Mouse (Mus musculus) ES-E14 (cell line): Measurements from ENCODE around the gene Olfr1180. TPM values are rescaled to one million over a fixed set of nuclear protein-coding genes. Genes with fewer than 3 reads are reported as not detected.
"Not testable (repeated sequence)": the region's sequence is repeated elsewhere in the genome, so short reads cannot be mapped to it uniquely, and the experiment has no call there.

Experiments used
- DNase-seq: peaks from one replicate; pipeline ENCODE4 v3.0.0-alpha.2; 2013; ENCODE audit warnings: low read depth, low spot score
- H3K27ac ChIP-seq: 2 replicates; pipeline ENCODE4 v1.5.1; 2012; ENCODE audit warnings: low read depth, mild to moderate bottlenecking, low read length, moderate library complexity, mixed read lengths; ENCODE audit not compliant: poor library complexity, insufficient read depth, severe bottlenecking
- H3K36me3 ChIP-seq: 2 replicates; pipeline ENCODE4 v1.6.1; 2012; ENCODE audit warnings: mild to moderate bottlenecking, low read length, moderate library complexity, mixed read lengths; ENCODE audit not compliant: control insufficient read depth, poor library complexity, insufficient read depth, severe bottlenecking
- H3K4me1 ChIP-seq, 2 experiments: fragments of 150-350 bp in 1 of 2; sonication (generic) in 1 of 2; 2 replicates each; pipeline ENCODE4 v1.6.1; 2012; ENCODE audit warnings: low read length in 2 of 2, mild to moderate bottlenecking in 1 of 2, mixed read lengths in 1 of 2; ENCODE audit not compliant: control insufficient read depth in 2 of 2, insufficient read depth in 2 of 2, poor library complexity in 1 of 2
- H3K4me3 ChIP-seq, 2 experiments: fragments of 150-350 bp in 1 of 2; sonication (generic) in 1 of 2; 2 replicates each; pipeline ENCODE4 v1.5.1; 2012; ENCODE audit warnings: low read length in 2 of 2, low read depth in 1 of 2, mild to moderate bottlenecking in 1 of 2, mixed read lengths in 1 of 2; ENCODE audit not compliant: insufficient read depth in 1 of 2, poor library complexity in 1 of 2, severe bottlenecking in 1 of 2
- H3K9ac ChIP-seq: 2 replicates; pipeline ENCODE4 v1.6.1; 2012; ENCODE audit warnings: low read depth, mild to moderate bottlenecking, low read length, mixed read lengths; ENCODE audit not compliant: poor library complexity, insufficient read depth, severe bottlenecking
- H3K9me3 ChIP-seq: fragments of 150-350 bp; sonication (generic); 2 replicates; pipeline ENCODE4 v1.6.1; 2012; ENCODE audit warnings: low read depth, mild to moderate bottlenecking, low read length; ENCODE audit not compliant: control insufficient read depth, insufficient read depth
- CHD2 ChIP-seq: IDR thresholded peaks from 2 replicates; pipeline ENCODE4 v1.6.1; 2014; ENCODE audit warnings: mild to moderate bottlenecking, low read depth, low read length, inconsistent platforms
- HCFC1 ChIP-seq: IDR thresholded peaks from 2 replicates; pipeline ENCODE4 v1.6.1; 2012; ENCODE audit warnings: low read length, inconsistent platforms, borderline replicate concordance; ENCODE audit not compliant: insufficient read depth
- MAFK ChIP-seq: IDR thresholded peaks from 2 replicates; pipeline ENCODE4 v1.6.1; 2014; ENCODE audit warnings: mild to moderate bottlenecking, low read depth, low read length, inconsistent platforms; ENCODE audit not compliant: insufficient read depth
- ZC3H11A ChIP-seq: IDR thresholded peaks from 2 replicates; pipeline ENCODE4 v1.6.1; 2012; ENCODE audit warnings: low read depth, mild to moderate bottlenecking, inconsistent platforms, low read length, borderline replicate concordance
- ZNF384 ChIP-seq: IDR thresholded peaks from 2 replicates; pipeline ENCODE4 v1.6.1; 2012; ENCODE audit warnings: low read depth, low read length, inconsistent platforms
- in situ Hi-C, 2 experiments: fragments of 600-800 bp; cut with MboI; formaldehyde crosslinking; loops; one replicate each; pipeline ENCODE4 v1.15.1; 2025; ENCODE audit warnings: low sequenced_read_pairs in 2 of 2, inconsistent platforms in 1 of 2; ENCODE audit not compliant: unreplicated experiment in 2 of 2
- total RNA-seq: library from RNA; depleted of rRNA; stranded (reverse); fragments of 300-350 nt; gene quantifications from 2 replicates; pipeline ENCODE4 v1.2.3, GENCODE M21; 2012; rRNA removed

The Olfr1180 gene
- not detected in 2 replicates for total RNA-seq

GRCm38 (mm10) chr2:88419051-88419450, at the start of gene Olfr1180:
TSS of gene Olfr1180 (minus strand) at chr2:88419151.
- Histone ChIP-seq H3K9ac (no peak within 1 kb of the TSS), H3K36me3 (no peaks in the 10 kb centered on the region), H3K9me3 (no peaks in the 10 kb centered on the region), H3K4me3 (no peak within 1 kb of the TSS), H3K27ac (no peak within 1 kb of the TSS), H3K4me1 (no peaks in the 10 kb centered on the region)
- DNase-seq: no peak
- in situ Hi-C loops: no loop called here
- TF ChIP-seq ZNF384: no peak
- TF ChIP-seq CHD2: no peak
- TF ChIP-seq HCFC1: no peak
- no peak for TF ChIP-seq MAFK
- no peak for TF ChIP-seq ZC3H11A

GRCm38 (mm10) chr2:88454567-88454966, 35.6 kb upstream of the Olfr1180 start, which contains the start of gene Olfr1183:
TSS of gene Olfr1183 (plus strand) at chr2:88454867.
- in situ Hi-C loops, H3K9ac ChIP-seq, H3K27ac ChIP-seq, H3K4me1 ChIP-seq, H3K4me3 ChIP-seq, H3K9me3 ChIP-seq, DNase-seq, H3K36me3 ChIP-seq: not testable (repeated sequence)

- no peak for DNase-seq
- in situ Hi-C loops: no loop called here
- no peak within 1 kb of the TSS for H3K4me3 ChIP-seq
- H3K36me3 ChIP-seq: no peaks in the 10 kb centered on the region
- no peak within 1 kb of the TSS for H3K27ac ChIP-seq
- no peaks in the 10 kb centered on the region for H3K9me3 ChIP-seq
- TF ChIP-seq ZC3H11A: no peak
- TF ChIP-seq MAFK: no peak
- no peak for TF ChIP-seq HCFC1
- TF ChIP-seq CHD2: no peak
- TF ChIP-seq ZNF384: no peak
- no peaks in the 10 kb centered on the region for H3K4me1 ChIP-seq
- no peak within 1 kb of the TSS for H3K9ac ChIP-seq
These were observed 30.1 kb upstream of the Olfr1180 start, which contains the start of gene Gm13757 for GRCm38 (mm10) chr2:88449031-88449430. TSS of gene Gm13757 (minus strand) at chr2:88449131.

DNA sequence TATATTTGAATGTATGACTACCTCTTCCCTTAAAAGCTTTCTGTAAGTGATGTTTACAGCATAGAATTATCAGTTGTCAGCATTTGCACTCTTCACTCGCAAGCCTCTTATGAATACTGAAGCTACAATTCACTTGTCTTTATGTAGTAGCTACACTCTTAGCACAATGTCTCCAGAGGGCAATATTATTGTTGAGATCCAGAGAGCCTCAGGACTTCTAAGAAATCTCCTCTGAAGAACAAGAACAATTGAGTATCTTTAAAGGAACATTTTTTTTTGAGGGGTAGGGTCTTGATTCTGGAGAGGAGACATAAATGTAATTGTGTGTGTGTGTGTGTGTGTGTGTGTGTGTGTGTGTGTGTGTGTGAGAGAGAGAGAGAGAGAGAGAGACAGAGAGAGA, 7.1 kb upstream of the Olfr1180 start, which contains the start of gene Olfr1181:
TSS of gene Olfr1181 (minus strand) at position 101 of the 400 bp plus-strand sequence.
- Histone ChIP-seq H3K36me3 (no peaks in the 10 kb centered on the region), H3K4me1 (no peaks in the 10 kb centered on the region), H3K9me3 (no peaks in the 10 kb centered on the region), H3K9ac (no peak within 1 kb of the TSS), H3K27ac (no peak within 1 kb of the TSS), H3K4me3 (no peak within 1 kb of the TSS)
- DNase-seq: no peak
- in situ Hi-C loops: no loop called here
- no peak for TF ChIP-seq ZC3H11A
- TF ChIP-seq ZNF384: no peak
- TF ChIP-seq CHD2: no peak
- TF ChIP-seq MAFK: no peak
- no peak for TF ChIP-seq HCFC1

DNA sequence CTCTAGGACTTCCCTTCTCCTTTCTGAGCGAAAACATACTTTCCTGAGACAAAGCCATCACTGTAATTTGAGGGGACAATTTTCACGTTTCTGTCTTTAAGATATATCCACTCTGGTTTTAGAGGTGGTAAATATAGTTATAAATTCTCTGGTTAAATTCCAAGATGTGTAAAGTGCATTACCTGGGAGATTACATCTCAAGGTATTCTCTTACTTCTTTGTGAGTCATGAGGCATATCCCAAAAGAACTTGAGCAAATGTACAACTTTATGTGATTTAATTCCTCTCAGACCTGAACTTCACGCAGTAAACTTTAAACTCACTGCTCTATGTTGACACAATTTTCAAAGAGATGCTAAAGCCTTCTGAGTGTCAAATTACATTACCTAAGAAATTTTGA, 12.6 kb downstream of the Olfr1180 start, which contains the start of gene Olfr1179:
TSS of gene Olfr1179 (minus strand) at position 101 of the 400 bp plus-strand sequence.
- no peak for DNase-seq
- in situ Hi-C loops: no loop called here
- Histone ChIP-seq H3K27ac (no peak within 1 kb of the TSS), H3K9ac (no peak within 1 kb of the TSS), H3K36me3 (no peaks in the 10 kb centered on the region), H3K4me1 (no peaks in the 10 kb centered on the region), H3K9me3 (no peaks in the 10 kb centered on the region), H3K4me3 (no peak within 1 kb of the TSS)
- no peak for TF ChIP-seq ZNF384
